Mouse (Mus musculus) hindbrain, embryonic 11.5 days (tissue): ENCODE measurements around the gene Shisa7. TPM values are rescaled to one million over a fixed set of nuclear protein-coding genes. Genes with fewer than 3 reads are reported as not detected.
"Not testable (repeated sequence)": the region's sequence is repeated elsewhere in the genome, so short reads cannot be mapped to it uniquely, and the experiment has no call there.

ENCODE experiments used
- ATAC-seq: fragments of 200-750 bp; cut with Nextera tagmentation; 2 replicates; pipeline ENCODE4 v1.8.0; 2017; ENCODE audit warnings: mild to moderate bottlenecking, moderate TSS enrichment, moderate library complexity; ENCODE audit not compliant: low FRiP score
- DNase-seq: peaks from one replicate; pipeline ENCODE4 v3.0.0-alpha.2; 2015; ENCODE audit warnings: low spot score
- H3K27ac ChIP-seq: fragments of 300-500 bp; sonication (generic); 2 replicates; pipeline ENCODE4 v1.5.1; 2014; ENCODE audit warnings: mild to moderate bottlenecking, low read depth, low read length
- H3K27me3 ChIP-seq: fragments of 300-500 bp; sonication (generic); 2 replicates; pipeline ENCODE4 v1.6.1; 2014; ENCODE audit warnings: mild to moderate bottlenecking, low read length, moderate library complexity, mixed read lengths; ENCODE audit not compliant: control insufficient read depth, insufficient read depth
- H3K36me3 ChIP-seq: fragments of 300-500 bp; sonication (generic); 2 replicates; pipeline ENCODE4 v1.6.1; 2014; ENCODE audit warnings: mild to moderate bottlenecking, low read length, moderate library complexity, mixed read lengths; ENCODE audit not compliant: control insufficient read depth, insufficient read depth
- H3K4me1 ChIP-seq: fragments of 300-500 bp; sonication (generic); replicated peaks from 2 replicates; pipeline ENCODE4 v1.6.1; 2014; ENCODE audit warnings: low read length, mixed read lengths; ENCODE audit not compliant: control insufficient read depth, insufficient read depth
- H3K4me2 ChIP-seq: fragments of 300-500 bp; sonication (generic); replicated peaks from 2 replicates; pipeline ENCODE4 v1.6.1; 2014; ENCODE audit warnings: mild to moderate bottlenecking, low read depth, low read length
- H3K4me3 ChIP-seq: fragments of 300-500 bp; sonication (generic); 2 replicates; pipeline ENCODE4 v1.5.1; 2014; ENCODE audit warnings: low read depth, low read length
- H3K9ac ChIP-seq: fragments of 300-500 bp; sonication (generic); 2 replicates; pipeline ENCODE4 v1.6.1; 2014; ENCODE audit warnings: low read depth, low read length
- H3K9me3 ChIP-seq: fragments of 300-500 bp; sonication (generic); 2 replicates; pipeline ENCODE4 v1.6.1; 2016; ENCODE audit warnings: low read length; ENCODE audit not compliant: control insufficient read depth
- WGBS: fragments of 180-500 bp; shearing (Covaris S2); extraction: QIAGEN DNeasy Blood & Tissue Kit; methylation state at CpG from one replicate; pipeline ENCODE4 v1.1.7; 2014; 5-methylcytosine and 5-hydroxymethylcytosine counted together
- polyA plus RNA-seq: library from polyadenylated mRNA; unstranded; fragments of >200 nt; fragmentation: Nextera tagmentation; extraction: Ambion mirVana; gene quantifications from 2 replicates; pipeline ENCODE4 v1.2.1, GENCODE M21; 2014

Gene Shisa7
- polyA plus RNA-seq, 1 experiment from 2014 or later, result 4.1 TPM

DNA sequence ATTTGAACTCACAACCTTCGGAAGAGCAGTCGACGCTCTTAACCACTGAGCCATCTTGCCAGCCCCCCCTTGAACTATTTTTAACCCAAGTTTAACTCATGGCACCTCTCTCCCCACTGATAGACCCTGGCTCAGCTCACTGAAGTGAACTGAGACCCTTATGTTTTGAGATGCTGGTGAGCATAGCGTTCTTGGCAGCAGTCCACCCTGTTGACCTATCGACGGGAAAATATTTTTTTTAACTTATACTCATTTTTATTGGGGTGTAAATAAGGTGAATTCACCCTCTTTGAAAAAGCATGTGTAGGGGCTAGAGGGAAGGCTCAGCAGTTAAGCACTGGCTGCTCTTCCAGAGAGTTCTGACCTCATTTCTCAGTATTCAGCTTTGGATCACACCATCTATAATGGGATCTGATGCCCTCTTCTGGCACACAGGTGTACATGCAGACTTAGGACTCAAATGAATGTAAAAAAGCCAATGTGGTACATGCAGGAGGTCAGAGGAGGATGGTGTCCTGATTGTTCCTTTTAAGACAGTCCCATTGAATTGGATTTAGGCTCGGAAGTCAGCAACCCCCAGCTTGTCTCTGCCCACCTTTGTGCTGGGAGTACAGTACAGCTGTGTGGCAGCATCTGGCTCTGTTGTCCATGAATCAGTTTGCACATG, 48.6 kb downstream of the Shisa7 start:
- H3K27ac ChIP-seq, result 0 out of 2 replicates have a peak overlapping the region, but pooled peaks have one; percentile 17
- no peaks in the 10 kb centered on the region; the same call in 1 of the 2 replicates for H3K27me3 ChIP-seq
- DNase-seq (peak; percentile 50), ATAC-seq (0 out of 2 replicates have a peak, but pooled peaks have one; percentile 11)
- no peaks in the 10 kb centered on the region for H3K9me3 ChIP-seq
- no peak overlapping the region for H3K4me2 ChIP-seq
- WGBS, result 77% methylated on average over 7 of the region's 7 CpGs
- no peak overlapping the region for H3K4me3 ChIP-seq
- no peaks in the 10 kb centered on the region for H3K4me1 ChIP-seq
- H3K36me3 ChIP-seq, result peaks cover 8% of the 10 kb centered on the region; the same call in 1 of the 2 replicates
- no peak overlapping the region for H3K9ac ChIP-seq

GRCm38 (mm10) chr7:4794631-4795168, 49.8 kb downstream of the Shisa7 start:
- H3K9me3 ChIP-seq, result no peaks in the 10 kb centered on the region
- no peak overlapping the region for H3K27ac ChIP-seq
- H3K9ac ChIP-seq, result no peak overlapping the region
- DNase-seq (no peak), ATAC-seq (no peak)
- no peak overlapping the region for H3K4me2 ChIP-seq
- no peaks in the 10 kb centered on the region for H3K4me1 ChIP-seq
- WGBS, result 79% methylated on average over 3 of the region's 3 CpGs
- H3K36me3 ChIP-seq, result peaks cover 8% of the 10 kb centered on the region; the same call in 1 of the 2 replicates
- no peak overlapping the region for H3K4me3 ChIP-seq
- H3K27me3 ChIP-seq, result peaks cover 5% of the 10 kb centered on the region; the same call in 1 of the 2 replicates

DNA sequence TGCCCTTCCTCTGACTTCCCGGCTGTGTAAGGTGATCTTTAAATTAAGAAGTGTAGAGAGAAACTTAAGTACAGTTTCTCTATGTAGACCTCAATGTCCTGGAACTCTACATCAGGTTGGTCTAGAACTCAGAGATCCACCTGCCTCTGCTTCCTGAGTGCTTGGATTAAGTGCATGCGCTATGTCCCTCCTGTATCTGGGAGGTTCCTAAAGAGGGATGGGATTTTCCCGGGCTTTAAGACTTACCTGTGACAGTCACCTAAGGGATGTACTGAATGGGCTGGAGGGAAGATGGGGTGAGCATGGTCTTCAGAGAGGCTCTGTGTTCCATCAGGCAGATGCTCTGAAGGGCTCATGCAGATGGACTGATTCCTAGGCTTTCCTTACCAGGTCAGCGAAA, 50.8 kb downstream of the Shisa7 start:
- H3K36me3 ChIP-seq, result peaks cover 8% of the 10 kb centered on the region; the same call in 1 of the 2 replicates
- no peak for ATAC-seq
- H3K4me1 ChIP-seq, result no peaks in the 10 kb centered on the region
- 44% methylated on average over 4 of the region's 4 CpGs for WGBS
- H3K27ac ChIP-seq, result no peak overlapping the region
- peaks cover 6% of the 10 kb centered on the region; the same call in 1 of the 2 replicates for H3K27me3 ChIP-seq
- no peaks in the 10 kb centered on the region for H3K9me3 ChIP-seq
- peak overlapping the region; percentile 98 for H3K9ac ChIP-seq
- H3K4me2 ChIP-seq, result peak overlapping the region; percentile 73
- no peak for DNase-seq
- H3K4me3 ChIP-seq, result peak overlapping the region; percentile 89

GRCm38 (mm10) chr7:4793248-4793647, 51.2 kb downstream of the Shisa7 start:
- H3K9me3 ChIP-seq, H3K4me1 ChIP-seq, DNase-seq, H3K27me3 ChIP-seq, ATAC-seq, H3K36me3 ChIP-seq: not testable (repeated sequence)
- Histone ChIP-seq H3K27ac (peak overlapping the region; percentile 88), H3K9ac (peak overlapping the region; percentile 98), H3K4me3 (peak overlapping the region; percentile 89), H3K4me2 (peak overlapping the region; percentile 73)
- under 1% methylated on average over 31 of the region's 31 CpGs for WGBS

- H3K9me3 ChIP-seq, result no peaks in the 10 kb centered on the region
- H3K4me1 ChIP-seq, result no peaks in the 10 kb centered on the region
- DNase-seq (peak; percentile 97), ATAC-seq (peak; percentile 91)
- peaks cover 6% of the 10 kb centered on the region; the same call in 1 of the 2 replicates for H3K27me3 ChIP-seq
- peak within 1 kb of the TSS; percentile 89 for H3K4me3 ChIP-seq
- peak within 1 kb of the TSS; percentile 88 for H3K27ac ChIP-seq
- peak within 1 kb of the TSS; percentile 73 for H3K4me2 ChIP-seq
- peak within 1 kb of the TSS; percentile 98 for H3K9ac ChIP-seq
- WGBS, result 1% methylated on average over 54 of the region's 54 CpGs
- H3K36me3 ChIP-seq, result peaks cover 7% of the 10 kb centered on the region; the same call in 1 of the 2 replicates
Measured at GRCm38 (mm10) chr7:4792278-4793212, 52.0 kb downstream of the Shisa7 start, which contains the start of gene Rpl28. Rpl28 (plus strand) TSS chr7:4792874.

- ATAC-seq (no peak), DNase-seq (peak; percentile 38)
- peak within 1 kb of the TSS; percentile 78 for H3K9ac ChIP-seq
- peaks cover 6% of the 10 kb centered on the region; the same call in 1 of the 2 replicates for H3K27me3 ChIP-seq
- no peak within 1 kb of the TSS for H3K27ac ChIP-seq
- no peaks in the 10 kb centered on the region for H3K36me3 ChIP-seq
- WGBS, result 28% methylated on average over 12 of the region's 40 CpGs
- H3K9me3 ChIP-seq, result no peaks in the 10 kb centered on the region
- no peaks in the 10 kb centered on the region for H3K4me1 ChIP-seq
- peak within 1 kb of the TSS; percentile 84 for H3K4me2 ChIP-seq
- H3K4me3 ChIP-seq, result peak within 1 kb of the TSS; percentile 45
Measured at GRCm38 (mm10) chr7:4789436-4789935, 55.0 kb downstream of the Shisa7 start, which contains the start of gene Tmem238. Tmem238 (minus strand) TSS chr7:4789656.

DNA sequence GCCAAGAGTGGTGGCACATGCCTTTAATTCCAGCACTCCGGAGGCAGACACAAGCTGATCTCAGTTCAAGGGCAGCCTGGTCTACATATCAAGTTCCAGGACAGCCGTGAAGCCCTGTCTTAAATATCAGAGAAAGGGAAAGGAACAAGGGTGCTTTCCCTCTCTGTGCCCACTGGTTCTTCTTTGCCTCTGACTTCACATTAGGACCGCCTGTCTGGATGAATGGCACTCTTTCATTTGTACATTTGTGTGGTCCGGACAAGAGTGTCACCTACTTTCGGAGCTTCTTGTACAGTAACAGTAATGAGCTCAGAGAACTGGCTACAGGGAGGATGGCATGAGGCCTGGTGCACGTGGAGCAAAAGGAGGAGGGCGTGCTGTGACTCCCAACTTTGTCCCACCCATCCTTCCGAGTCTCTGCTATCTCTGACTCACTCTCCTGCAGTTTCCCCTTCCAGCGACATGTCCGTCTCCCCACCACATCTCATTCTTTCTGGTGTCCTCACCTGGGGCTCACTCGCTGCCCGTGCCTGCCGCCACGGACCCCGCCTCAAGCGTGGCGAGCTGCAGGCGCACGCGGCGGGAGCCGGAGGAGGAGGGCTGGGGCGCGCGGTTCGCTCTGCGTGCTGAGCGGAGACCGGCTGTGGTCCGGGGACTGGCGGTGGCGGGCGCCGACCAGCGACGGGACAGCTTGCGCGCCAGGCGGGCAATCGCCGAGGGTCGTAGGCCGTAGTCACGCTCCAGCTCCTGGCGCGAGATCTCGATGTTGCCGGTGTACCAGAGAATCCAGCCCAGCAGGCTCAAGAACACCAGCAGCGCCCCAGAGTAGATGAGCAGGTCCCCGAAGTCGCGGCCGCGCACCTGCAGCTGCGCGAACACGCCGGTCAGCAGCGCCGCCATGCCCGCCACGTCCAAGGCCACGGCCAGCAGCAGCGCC, 55.7 kb downstream of the Shisa7 start:
- H3K4me3 ChIP-seq, result peak overlapping the region; percentile 45
- no peaks in the 10 kb centered on the region for H3K4me1 ChIP-seq
- H3K27ac ChIP-seq, result no peak overlapping the region
- H3K9ac ChIP-seq, result peak overlapping the region; percentile 78
- WGBS, result 2% methylated on average over 58 of the region's 64 CpGs
- no peaks in the 10 kb centered on the region for H3K9me3 ChIP-seq
- peak overlapping the region; percentile 84 for H3K4me2 ChIP-seq
- peak; percentile 78 for DNase-seq
- peaks cover 6% of the 10 kb centered on the region; the same call in 1 of the 2 replicates for H3K27me3 ChIP-seq
- no peaks in the 10 kb centered on the region for H3K36me3 ChIP-seq
- ATAC-seq, result peak; percentile 55
